Mouse (Mus musculus) naive thymus-derived CD4-positive, alpha-beta T cell, adult 2 months (primary cell): ENCODE results near the gene Pcsk5.

Experiments
- DNase-seq: peaks from one replicate; pipeline ENCODE4 v3.0.0-alpha.2; 2011; ENCODE audit warnings: low read depth

Gene Pcsk5

GRCm38 (mm10) chr19:17393841-17394591 is 443.4 kb downstream of the Pcsk5 start, which contains the start of gene Rfk:
Rfk (plus strand) TSS chr19:17394043.
- DNase-seq = peak; percentile 94

DNA sequence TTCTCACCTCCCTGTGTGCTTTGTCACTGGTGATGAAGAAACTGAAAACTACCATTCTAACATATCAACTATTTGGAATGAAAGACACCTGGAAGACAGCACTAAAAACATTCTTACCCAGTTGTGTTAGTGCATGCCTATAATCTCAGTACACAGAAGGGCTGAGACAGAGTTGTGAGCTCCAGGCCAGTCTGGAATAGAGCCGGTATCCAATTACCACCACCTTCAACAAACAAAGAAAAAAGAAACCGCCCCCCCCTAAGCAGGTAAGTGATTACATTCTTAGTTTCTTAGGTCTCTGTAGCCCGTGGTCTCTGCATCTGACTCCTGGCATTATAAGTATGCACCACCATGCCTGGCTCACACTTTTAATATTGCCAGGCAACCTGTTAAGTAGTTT is 444.6 kb downstream of the Pcsk5 start:
- no peak for DNase-seq

DNA sequence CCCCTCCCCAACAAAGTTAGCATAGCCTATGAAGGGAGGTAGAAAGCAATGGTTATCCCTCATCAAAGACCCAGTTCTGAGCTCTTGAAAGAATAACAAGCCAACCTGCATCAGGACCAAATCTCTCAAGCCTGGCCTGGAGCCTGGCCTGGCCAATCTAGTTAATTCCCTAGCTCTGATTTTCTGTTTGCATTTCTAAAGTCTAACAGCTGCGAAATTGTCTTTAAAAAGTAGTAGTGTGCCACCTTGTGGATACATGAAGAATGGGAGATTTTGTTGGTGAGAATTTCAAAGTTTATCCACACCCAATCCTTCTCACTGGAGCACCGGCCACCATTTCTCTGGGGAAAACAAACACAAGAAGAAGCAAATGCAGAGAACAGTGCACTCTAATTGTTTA is 449.0 kb downstream of the Pcsk5 start:
- peak; percentile 44 for DNase-seq

DNA sequence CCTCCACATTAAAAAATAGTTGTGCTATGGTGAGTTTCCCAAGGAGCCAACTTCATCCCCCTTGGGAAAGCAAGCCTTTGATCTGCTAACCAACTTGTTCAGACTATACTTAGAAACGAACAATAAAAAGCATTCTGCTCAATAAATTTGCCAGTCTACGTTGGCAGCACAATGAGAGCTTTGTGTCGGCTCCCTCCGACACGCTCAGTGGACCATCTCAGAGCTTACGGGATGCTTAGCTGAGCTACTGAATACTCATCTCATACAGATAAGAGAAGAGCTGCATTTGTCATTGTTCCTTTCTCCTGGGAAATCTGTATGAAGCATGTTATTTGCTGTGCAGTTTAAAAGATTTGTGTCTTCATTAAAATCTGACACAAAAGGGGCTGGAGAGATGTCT is 451.0 kb downstream of the Pcsk5 start:
- no peak for DNase-seq

- DNase-seq = no peak
These were observed 452.0 kb downstream of the Pcsk5 start for GRCm38 (mm10) chr19:17385426-17385825.

GRCm38 (mm10) chr19:17385022-17385421 is 452.4 kb downstream of the Pcsk5 start:
- DNase-seq = no peak

- no peak for DNase-seq
These were observed 454.5 kb downstream of the Pcsk5 start for GRCm38 (mm10) chr19:17382807-17383397.
